Mouse (Mus musculus) midbrain, embryonic 14.5 days (tissue): Measurements from ENCODE around the gene Sectm1a. TPM values are rescaled to one million over a fixed set of nuclear protein-coding genes. Genes with fewer than 3 reads are reported as not detected.
A peak's percentile ranks its signal among the peaks of the same experiment; 100 is the strongest.

Source experiments
- ATAC-seq: fragments of 200-750 bp; cut with Nextera tagmentation; 2 replicates; pipeline ENCODE4 v1.8.0; 2017; ENCODE audit warnings: moderate number of reproducible peaks, moderate library complexity; ENCODE audit not compliant: low FRiP score, low TSS enrichment
- DNase-seq: peaks from one replicate; pipeline ENCODE4 v3.0.0-alpha.2; 2015
- H3K27ac ChIP-seq: fragments of 300-500 bp; sonication (generic); replicated peaks from 2 replicates; pipeline ENCODE4 v1.5.1; 2014; ENCODE audit warnings: mild to moderate bottlenecking, low read depth, low read length, moderate library complexity
- H3K27me3 ChIP-seq: fragments of 300-500 bp; sonication (generic); 2 replicates; pipeline ENCODE4 v1.6.1; 2014; ENCODE audit warnings: low read length, control low read depth, mixed read lengths; ENCODE audit not compliant: control insufficient read depth, insufficient read depth
- H3K36me3 ChIP-seq: fragments of 300-500 bp; sonication (generic); 2 replicates; pipeline ENCODE4 v1.6.1; 2014; ENCODE audit warnings: low read length, control low read depth; ENCODE audit not compliant: control insufficient read depth, insufficient read depth
- H3K4me1 ChIP-seq: fragments of 300-500 bp; sonication (generic); 2 replicates; pipeline ENCODE4 v1.6.1; 2014; ENCODE audit warnings: mild to moderate bottlenecking, antibody characterized with exemption, low read length, control low read depth; ENCODE audit not compliant: control insufficient read depth, insufficient read depth
- H3K4me2 ChIP-seq: fragments of 300-500 bp; sonication (generic); 2 replicates; pipeline ENCODE4 v1.6.1; 2014; ENCODE audit warnings: mild to moderate bottlenecking, low read length, moderate library complexity
- H3K4me3 ChIP-seq: fragments of 300-500 bp; sonication (generic); replicated peaks from 2 replicates; pipeline ENCODE4 v1.5.1; 2014; ENCODE audit warnings: low read depth, low read length
- H3K9ac ChIP-seq: fragments of 300-500 bp; sonication (generic); replicated peaks from 2 replicates; pipeline ENCODE4 v1.6.1; 2014; ENCODE audit warnings: mild to moderate bottlenecking, low read length, moderate library complexity
- H3K9me3 ChIP-seq: fragments of 300-500 bp; sonication (generic); 2 replicates; pipeline ENCODE4 v1.6.1; 2016; ENCODE audit warnings: low read length, control low read depth, mixed read lengths; ENCODE audit not compliant: control insufficient read depth
- WGBS: fragments of 180-500 bp; shearing (Covaris S2); extraction: QIAGEN DNeasy Blood & Tissue Kit; methylation state at CpG from one replicate; pipeline ENCODE4 v1.1.7; 2014; 5-methylcytosine and 5-hydroxymethylcytosine counted together
- polyA plus RNA-seq: library from polyadenylated mRNA; unstranded; fragments of >200 nt; fragmentation: Nextera tagmentation; extraction: Ambion mirVana; gene quantifications from 2 replicates; pipeline ENCODE4 v1.2.1, GENCODE M21; 2014

Sectm1a gene
- polyA plus RNA-seq, 1 experiment from 2014 or later: not detected

DNA sequence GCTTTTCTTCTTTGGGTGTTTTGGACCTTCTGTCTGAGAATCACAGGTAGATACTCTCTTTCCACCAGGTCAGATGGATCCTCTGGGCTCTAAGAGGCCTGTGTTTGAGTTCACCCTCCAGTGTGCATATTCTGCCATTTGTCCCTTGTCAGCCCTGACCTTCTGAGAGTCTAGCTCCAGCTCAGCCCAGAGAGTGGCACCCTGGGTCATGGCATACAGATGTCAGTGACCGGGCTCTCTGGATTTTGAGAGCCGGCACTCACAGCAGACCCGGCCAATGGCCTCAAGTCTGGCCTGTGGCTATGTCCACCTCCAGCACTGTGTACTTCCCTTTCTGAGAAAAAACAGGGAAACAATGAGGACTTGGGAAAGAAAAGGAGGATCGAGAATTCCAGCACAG is 21.5 kb downstream of the Sectm1a start:
- H3K36me3 ChIP-seq: no peaks in the 10 kb centered on the region
- 89% methylated on average over 4 of the region's 4 CpGs for WGBS
- H3K27me3 ChIP-seq: no peaks in the 10 kb centered on the region
- no peak for ATAC-seq
- no peaks in the 10 kb centered on the region for H3K4me1 ChIP-seq
- no peak for DNase-seq
- H3K27ac ChIP-seq: no peak overlapping the region
- H3K9me3 ChIP-seq: no peaks in the 10 kb centered on the region
- H3K4me3 ChIP-seq: no peak overlapping the region
- no peak overlapping the region for H3K4me2 ChIP-seq
- H3K9ac ChIP-seq: no peak overlapping the region

DNA sequence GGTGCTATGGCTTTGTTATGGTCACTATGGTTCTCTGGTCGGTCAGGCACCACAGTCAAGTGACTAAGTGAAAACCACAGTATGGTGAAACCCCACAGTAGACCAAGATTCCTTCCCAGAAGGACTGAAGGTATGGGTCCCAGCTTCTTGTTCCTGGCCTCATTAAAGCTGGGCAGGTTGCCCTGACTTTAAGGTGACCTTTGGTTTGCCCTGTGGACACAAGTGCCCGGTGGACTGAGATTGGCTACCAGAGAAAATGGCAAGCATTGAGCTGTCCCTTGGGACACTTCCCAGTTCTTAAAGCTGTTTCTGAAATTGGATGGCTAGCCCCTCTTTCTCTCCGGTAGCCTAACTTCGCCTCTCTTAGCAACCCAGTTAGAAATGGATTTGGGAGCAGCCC is 22.1 kb downstream of the Sectm1a start:
- Histone ChIP-seq H3K27ac (no peak overlapping the region), H3K4me3 (no peak overlapping the region), H3K4me1 (no peaks in the 10 kb centered on the region), H3K27me3 (no peaks in the 10 kb centered on the region), H3K4me2 (no peak overlapping the region), H3K9me3 (no peaks in the 10 kb centered on the region), H3K9ac (no peak overlapping the region), H3K36me3 (no peaks in the 10 kb centered on the region)
- no peak for DNase-seq
- no peak for ATAC-seq
- WGBS: 96% methylated on average over 4 of the region's 4 CpGs

DNA sequence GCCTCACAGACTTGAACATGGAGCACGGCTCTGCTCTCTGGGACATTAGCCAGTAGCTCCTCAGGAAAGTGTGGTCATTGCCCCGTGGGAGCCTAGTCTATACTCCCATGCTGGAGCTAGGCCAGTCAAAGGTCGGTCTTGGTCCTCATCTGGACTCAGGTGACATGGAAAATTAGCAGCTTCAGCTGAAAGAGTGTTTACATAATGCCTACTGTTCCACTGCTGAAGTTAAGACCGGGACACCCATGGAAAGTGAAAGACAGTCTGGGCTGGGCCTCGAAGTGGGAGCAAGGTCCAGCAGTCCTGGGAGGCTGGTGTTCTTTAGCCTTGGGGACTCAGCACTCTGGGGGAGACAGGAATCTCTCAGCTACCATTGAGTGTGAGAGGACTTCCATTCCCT is 22.9 kb downstream of the Sectm1a start:
- no peak overlapping the region for H3K4me3 ChIP-seq

GRCm38 (mm10) chr11:121056536-121057236 is 24.3 kb downstream of the Sectm1a start:
- Histone ChIP-seq H3K27me3 (no peaks in the 10 kb centered on the region), H3K9ac (no peak overlapping the region), H3K36me3 (no peaks in the 10 kb centered on the region), H3K9me3 (no peaks in the 10 kb centered on the region), H3K27ac (no peak overlapping the region), H3K4me3 (no peak overlapping the region), H3K4me2 (no peak overlapping the region), H3K4me1 (no peaks in the 10 kb centered on the region)
- 83% methylated on average over 7 of the region's 7 CpGs for WGBS
- no peak for ATAC-seq
- no peak for DNase-seq

More for the DNA sequence above, 22.9 kb downstream of the Sectm1a start:
- no peaks in the 10 kb centered on the region for H3K9me3 ChIP-seq
- H3K9ac ChIP-seq: no peak overlapping the region
- H3K36me3 ChIP-seq: no peaks in the 10 kb centered on the region
- no peaks in the 10 kb centered on the region for H3K27me3 ChIP-seq
- no peak overlapping the region for H3K27ac ChIP-seq
- no peak for ATAC-seq
- DNase-seq: no peak
- H3K4me1 ChIP-seq: no peaks in the 10 kb centered on the region
- H3K4me2 ChIP-seq: no peak overlapping the region
- WGBS: 84% methylated on average over 5 of the region's 5 CpGs

GRCm38 (mm10) chr11:121053536-121053935 is 27.5 kb downstream of the Sectm1a start:
- H3K4me2 ChIP-seq: no peak overlapping the region
- H3K27ac ChIP-seq: no peak overlapping the region
- no peaks in the 10 kb centered on the region for H3K4me1 ChIP-seq
- H3K36me3 ChIP-seq: no peaks in the 10 kb centered on the region
- H3K27me3 ChIP-seq: no peaks in the 10 kb centered on the region
- no peak overlapping the region for H3K4me3 ChIP-seq
- H3K9ac ChIP-seq: no peak overlapping the region
- 14% methylated on average over 8 of the region's 8 CpGs for WGBS
- no peaks in the 10 kb centered on the region for H3K9me3 ChIP-seq
- ATAC-seq (no peak), DNase-seq (peak; percentile 89)

- no peak for DNase-seq
These were observed 28.6 kb downstream of the Sectm1a start for GRCm38 (mm10) chr11:121052387-121052786.

GRCm38 (mm10) chr11:121051793-121052192 is 29.2 kb downstream of the Sectm1a start:
- WGBS: 58% methylated on average over 1 of the region's 1 CpGs

More at GRCm38 (mm10) chr11:121052387-121052786, 28.6 kb downstream of the Sectm1a start:
- no peak overlapping the region for H3K4me2 ChIP-seq
- 77% methylated on average over 4 of the region's 4 CpGs for WGBS
- no peak for ATAC-seq
- H3K9ac ChIP-seq: no peak overlapping the region
- no peaks in the 10 kb centered on the region for H3K36me3 ChIP-seq
- H3K4me1 ChIP-seq: no peaks in the 10 kb centered on the region
- no peaks in the 10 kb centered on the region for H3K27me3 ChIP-seq
- H3K9me3 ChIP-seq: no peaks in the 10 kb centered on the region
- H3K27ac ChIP-seq: no peak overlapping the region
- no peak overlapping the region for H3K4me3 ChIP-seq

GRCm38 (mm10) chr11:121049840-121050239 is 31.2 kb downstream of the Sectm1a start:
- H3K4me2 ChIP-seq: no peak overlapping the region
- no peaks in the 10 kb centered on the region for H3K27me3 ChIP-seq
- DNase-seq (no peak), ATAC-seq (no peak)
- 71% methylated on average over 1 of the region's 1 CpGs for WGBS
- no peak overlapping the region for H3K9ac ChIP-seq
- H3K4me1 ChIP-seq: no peaks in the 10 kb centered on the region
- H3K4me3 ChIP-seq: no peak overlapping the region
- H3K9me3 ChIP-seq: no peaks in the 10 kb centered on the region
- no peaks in the 10 kb centered on the region for H3K36me3 ChIP-seq
- H3K27ac ChIP-seq: no peak overlapping the region

More at GRCm38 (mm10) chr11:121051793-121052192, 29.2 kb downstream of the Sectm1a start:
- Histone ChIP-seq H3K27me3 (no peaks in the 10 kb centered on the region), H3K36me3 (no peaks in the 10 kb centered on the region), H3K9me3 (no peaks in the 10 kb centered on the region), H3K4me1 (no peaks in the 10 kb centered on the region), H3K9ac (no peak overlapping the region), H3K4me2 (no peak overlapping the region), H3K4me3 (no peak overlapping the region), H3K27ac (no peak overlapping the region)
- no peak for ATAC-seq
- DNase-seq: no peak

DNA sequence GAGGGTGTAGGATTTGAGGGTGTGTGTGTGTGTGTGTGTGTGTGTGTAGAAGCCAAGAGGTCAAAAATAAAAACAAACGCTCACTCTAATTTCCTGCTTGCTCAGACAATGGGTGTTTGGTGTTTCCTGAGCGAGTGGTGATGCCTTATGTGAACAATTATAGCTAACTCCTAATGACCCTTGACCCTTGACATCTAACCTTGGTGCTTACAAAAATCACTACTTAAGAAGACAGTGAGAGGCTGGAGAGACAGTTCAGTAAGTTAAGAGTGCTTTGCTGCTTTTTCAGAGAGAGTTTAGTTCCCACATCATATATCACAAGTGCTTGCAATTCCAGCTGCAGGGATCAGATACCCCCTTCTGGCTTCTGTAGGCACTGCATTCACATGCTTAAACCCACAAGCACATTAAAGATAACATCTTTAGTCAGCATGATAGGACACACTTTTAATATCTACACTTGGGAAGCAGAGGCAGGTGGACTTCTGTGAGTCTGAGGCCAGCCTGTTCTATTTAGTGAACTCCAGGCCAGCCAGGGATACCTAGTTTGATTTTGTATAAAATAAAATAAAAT is 33.1 kb downstream of the Sectm1a start:
- WGBS: 83% methylated on average over 2 of the region's 2 CpGs
- Histone ChIP-seq H3K27ac (no peak overlapping the region), H3K4me3 (no peak overlapping the region), H3K4me1 (no peaks in the 10 kb centered on the region), H3K27me3 (no peaks in the 10 kb centered on the region), H3K4me2 (no peak overlapping the region), H3K9ac (no peak overlapping the region), H3K36me3 (no peaks in the 10 kb centered on the region), H3K9me3 (no peaks in the 10 kb centered on the region)
- ATAC-seq (no peak), DNase-seq (peak; percentile 66)
